Mouse (Mus musculus) retina, embryonic 14.5 days (tissue): ENCODE results near the gene Gm10408.
"Not testable (repeated sequence)": the region's sequence is repeated elsewhere in the genome, so short reads cannot be mapped to it uniquely, and the experiment has no call there.

Source experiments
- DNase-seq: peaks from one replicate; pipeline ENCODE4 v3.0.0-alpha.2; 2015; ENCODE audit warnings: low spot score

The Gm10408 gene

DNA sequence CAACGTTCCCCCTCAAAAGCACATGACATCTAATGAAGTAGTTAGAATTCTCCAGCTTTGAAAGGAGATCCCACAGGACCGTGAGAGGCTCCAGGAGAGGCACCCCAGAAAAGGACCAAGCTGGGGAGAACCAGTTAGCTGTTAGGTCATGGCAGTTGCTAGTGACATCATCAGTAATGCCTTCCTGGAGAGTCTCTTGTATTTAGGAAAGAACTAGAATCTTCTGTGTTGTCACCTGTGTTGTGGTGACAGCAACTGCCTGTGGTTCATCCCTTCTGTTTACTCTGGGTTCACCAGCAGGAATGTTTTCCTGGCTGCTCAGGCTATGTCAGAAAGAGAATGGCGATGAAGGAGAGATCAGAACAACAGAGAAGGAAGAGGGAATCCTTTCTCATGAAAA lies at the start of gene Gm10408:
Gene Gm10408, plus strand, starts transcription at position 301 of the 400 bp plus-strand sequence.
- not testable (repeated sequence) for DNase-seq

DNA sequence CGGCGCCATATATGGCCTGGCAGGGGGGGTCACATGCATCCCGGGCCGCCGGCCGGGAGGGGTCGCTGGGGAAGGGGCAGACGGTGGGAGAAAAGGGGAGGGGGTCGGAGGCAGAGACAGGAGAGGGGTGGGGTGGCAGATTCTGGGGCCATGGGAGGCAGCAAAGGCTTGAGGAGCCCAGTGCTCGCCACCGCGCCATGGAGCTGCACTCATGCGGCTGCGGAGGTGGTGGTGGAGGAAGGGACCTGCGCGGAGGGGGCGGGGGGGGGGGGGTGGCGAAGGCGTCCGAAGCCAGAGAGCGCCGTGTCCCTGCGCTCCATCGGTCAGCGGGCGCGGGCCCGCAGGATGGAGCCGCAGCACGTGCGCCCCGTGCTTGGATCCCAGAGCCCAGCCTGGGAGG lies 36.9 kb upstream of the Gm10408 start, which contains the start of gene Gm10409:
Gene Gm10409, plus strand, starts transcription at position 301 of the 400 bp plus-strand sequence.
- not testable (repeated sequence) for DNase-seq

GRCm38 (mm10) chr14:3427803-3428202 lies 21.4 kb upstream of the Gm10408 start, which contains the start of gene Gm3005:
Gene Gm3005, plus strand, starts transcription at chr14:3428103.
- DNase-seq = not testable (repeated sequence)
